Mouse (Mus musculus): ENCODE results near the gene Rnf141. TPM values are rescaled to one million over a fixed set of nuclear protein-coding genes. Genes with fewer than 3 reads are reported as not detected.

Rnf141 gene
- 10 to 100 TPM; 46.8 to 76.2 TPM for total RNA-seq (2021)
- long read RNA-seq, experiment 1, full-length matches to known transcripts = 17 of 24 reads
- long read RNA-seq, experiment 1, partial matches to known transcripts = 0 of 24 reads
- long read RNA-seq, experiment 1, other reads (novel, unspliced or antisense) = 7 of 24 reads
- long read RNA-seq, experiment 2, full-length matches to known transcripts = 3 of 4 reads
- long read RNA-seq, experiment 2, partial matches to known transcripts = 0 of 4 reads
- long read RNA-seq, experiment 2, other reads (novel, unspliced or antisense) = 1 of 4 reads

DNA sequence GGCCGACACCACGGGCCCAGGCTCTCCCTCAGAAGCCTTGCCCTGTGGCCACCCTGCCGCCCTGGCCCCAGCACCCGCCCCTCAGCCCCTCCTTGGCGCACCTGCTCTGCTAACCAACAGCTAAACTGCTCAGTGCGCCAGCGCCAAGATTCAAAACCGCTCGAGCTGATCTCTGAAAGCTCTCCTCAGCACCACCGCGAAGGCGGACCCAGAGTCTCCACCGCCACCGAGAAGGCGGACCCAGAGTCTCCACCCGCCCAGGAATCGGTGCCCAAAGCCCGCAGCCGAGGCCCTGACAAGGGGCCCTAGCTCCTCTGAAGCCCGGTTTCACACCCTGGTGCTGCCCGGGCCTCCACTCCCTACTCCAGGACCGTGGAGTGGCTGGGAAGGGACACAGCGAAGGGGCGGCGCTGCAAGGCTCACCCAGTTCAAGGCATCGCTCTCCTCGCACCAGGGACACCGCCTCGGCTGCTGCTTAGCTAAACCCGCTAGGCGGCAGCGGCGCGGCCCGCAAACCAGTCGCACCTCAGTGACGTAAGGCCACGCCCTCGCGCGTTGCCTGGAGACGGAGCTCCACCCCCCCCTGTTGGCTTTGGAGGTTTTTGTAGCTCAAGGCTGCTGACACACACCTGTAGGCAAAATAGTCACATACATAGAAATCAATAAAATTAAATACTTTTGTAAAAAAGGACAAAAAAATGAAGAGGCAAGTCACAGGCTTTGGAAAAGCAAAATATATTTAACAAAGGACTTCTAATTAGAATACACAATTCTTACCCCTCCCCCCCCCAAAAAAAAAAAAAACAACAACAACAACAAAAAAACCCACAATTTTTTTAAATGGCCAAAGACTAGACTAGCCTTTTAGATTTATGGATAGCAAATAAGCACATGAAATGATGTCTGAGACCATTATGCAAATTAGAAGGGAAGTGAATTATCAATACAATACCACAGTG lies at the start of gene Rnf141:
TSS of gene Rnf141 (minus strand) at position 542 of the 959 bp plus-strand sequence.
- peak; percentile 94 to 95 for DNase-seq

DNA sequence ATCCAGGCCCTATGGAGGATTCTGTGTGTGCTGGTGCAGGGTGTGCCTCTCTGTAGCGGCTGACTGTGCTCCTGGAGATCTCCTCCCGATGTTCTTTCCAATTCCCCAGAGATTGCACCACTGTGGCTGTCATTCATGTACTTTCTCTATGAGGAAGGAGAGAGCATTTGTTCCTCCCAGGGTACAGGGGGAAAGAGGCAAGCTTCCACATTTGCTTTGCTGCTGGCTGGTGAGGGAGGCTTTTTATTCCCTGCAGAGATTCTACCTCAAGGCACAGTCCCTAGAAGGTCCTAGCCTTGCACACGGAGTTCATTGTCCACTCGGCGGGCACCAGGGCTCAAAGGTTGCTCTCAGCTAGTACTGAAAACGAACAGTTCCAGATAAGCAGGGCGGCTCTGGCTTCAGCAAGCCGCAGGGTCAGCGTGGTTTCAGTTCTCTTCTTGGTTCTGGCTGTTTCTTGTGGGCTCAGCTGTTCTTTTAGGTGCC lies 47.3 kb upstream of the Rnf141 start:
- peak in 1 of 2 experiments; percentile 42 for DNase-seq

GRCm38 (mm10) chr7:110881746-110882333 lies 37.6 kb upstream of the Rnf141 start:
- DNase-seq = peak; percentile 24 to 26

- no peak for DNase-seq
Observed at GRCm38 (mm10) chr7:110878028-110878427, 33.8 kb upstream of the Rnf141 start.

DNA sequence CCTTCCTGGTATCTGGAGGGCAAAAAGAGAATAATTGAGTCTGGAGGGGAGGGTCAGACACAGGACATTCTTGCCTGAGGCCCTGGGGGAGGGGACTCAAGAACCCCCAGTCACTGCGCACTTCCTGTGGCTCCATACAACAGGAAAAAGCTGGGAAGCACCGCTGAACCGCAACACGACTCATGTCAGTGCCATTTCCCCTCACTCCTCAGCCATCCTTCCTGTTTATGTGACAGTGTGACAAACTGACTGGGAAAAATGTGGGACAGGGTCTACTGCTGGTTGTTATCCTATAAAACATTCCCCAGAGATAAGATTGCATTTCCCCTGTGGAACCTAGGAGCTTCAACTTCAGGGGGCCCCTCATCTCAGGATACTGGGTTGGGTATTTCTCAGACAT lies 32.7 kb upstream of the Rnf141 start:
- peak; percentile 14 to 39 for DNase-seq

- no peak for DNase-seq
Observed at GRCm38 (mm10) chr7:110868807-110869206, 24.6 kb upstream of the Rnf141 start.

DNA sequence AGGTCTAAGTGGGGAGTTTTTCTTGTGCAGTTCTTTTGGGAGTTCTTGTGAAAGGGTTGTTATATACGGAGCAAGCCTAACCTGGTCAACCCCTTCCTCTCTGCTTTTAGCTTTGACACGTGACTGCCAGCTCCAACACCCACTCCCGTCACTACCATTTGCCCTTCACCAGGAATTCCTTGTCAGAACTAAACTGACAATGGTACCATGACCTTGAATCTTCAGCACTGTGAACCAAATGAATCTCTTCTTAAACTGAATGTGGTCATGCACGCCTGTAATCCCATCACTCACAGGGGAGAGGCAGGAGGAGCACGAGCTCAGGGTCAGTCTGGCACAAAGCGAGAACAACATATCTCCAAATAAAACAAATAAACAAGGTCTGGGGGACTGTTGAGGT lies 22.9 kb upstream of the Rnf141 start:
- DNase-seq = no peak

GRCm38 (mm10) chr7:110866021-110866420 lies 21.8 kb upstream of the Rnf141 start:
- DNase-seq = peak; percentile 35 to 39

GRCm38 (mm10) chr7:110865570-110865969 lies 21.3 kb upstream of the Rnf141 start:
- no peak for DNase-seq

DNA sequence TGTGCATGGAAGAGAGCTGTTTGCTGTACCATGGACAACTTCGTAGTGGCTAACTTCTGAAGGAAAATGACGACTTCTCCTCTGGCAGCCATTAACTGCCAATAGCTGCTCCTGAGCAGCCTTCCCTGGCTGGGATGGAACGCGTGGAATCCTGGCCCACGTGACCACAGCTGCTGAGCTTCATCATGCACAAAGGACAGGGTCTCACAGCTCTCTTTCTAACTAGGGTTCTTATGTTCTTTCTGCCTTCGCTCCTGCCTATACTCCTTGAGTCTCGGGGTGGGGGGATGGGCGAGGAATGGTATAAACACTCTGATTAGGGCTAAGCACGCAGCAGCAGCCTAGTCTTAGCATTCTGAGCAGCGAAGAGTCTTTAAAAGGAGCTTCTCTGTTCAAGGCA lies 20.8 kb upstream of the Rnf141 start:
- no peak for DNase-seq

GRCm38 (mm10) chr7:110862751-110863289 lies 18.6 kb upstream of the Rnf141 start, which contains the start of gene Lyve1:
Gene Lyve1, minus strand, starts transcription at chr7:110863239.
- peak in 1 of 2 experiments; percentile 8 for DNase-seq

DNA sequence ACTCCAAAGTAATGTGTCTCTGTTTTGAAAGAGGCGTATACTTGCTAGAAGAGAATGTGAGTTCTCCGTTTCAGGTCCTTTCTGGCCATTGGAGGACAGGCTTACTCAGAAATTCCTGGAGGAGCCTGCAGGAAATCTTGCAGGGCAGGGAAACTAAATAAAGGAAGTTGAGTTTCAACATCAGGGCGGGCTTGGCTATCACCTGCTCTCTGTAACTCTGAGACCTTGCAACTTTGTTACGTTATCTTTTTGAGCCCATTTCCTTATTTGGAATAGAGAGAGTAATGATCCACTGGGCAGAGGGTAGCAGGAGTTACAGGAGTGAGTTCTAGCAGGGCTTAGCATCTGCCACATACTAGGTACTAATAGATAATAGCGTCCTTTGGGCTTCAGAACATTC lies 15.9 kb upstream of the Rnf141 start:
- no peak for DNase-seq

DNA sequence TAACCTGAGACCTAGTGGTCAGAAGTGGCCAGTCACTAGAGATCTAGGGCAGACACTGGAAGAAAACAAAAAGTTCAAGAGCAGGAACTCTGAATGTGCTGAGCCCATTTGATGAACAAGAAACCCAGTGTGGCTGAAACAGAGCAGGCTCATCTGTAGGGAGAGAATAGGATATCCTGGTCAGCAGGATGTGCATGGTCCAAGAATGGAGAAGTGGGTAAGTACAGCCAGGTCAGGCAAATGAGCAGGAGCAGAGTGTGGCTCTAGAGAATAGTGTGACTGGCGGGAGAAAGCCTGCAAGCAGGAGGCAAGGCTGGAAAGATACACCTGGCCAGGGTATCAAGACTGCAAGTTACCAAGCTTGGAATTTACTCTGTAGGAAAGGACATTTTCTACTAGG lies 11.3 kb upstream of the Rnf141 start:
- DNase-seq = no peak

DNA sequence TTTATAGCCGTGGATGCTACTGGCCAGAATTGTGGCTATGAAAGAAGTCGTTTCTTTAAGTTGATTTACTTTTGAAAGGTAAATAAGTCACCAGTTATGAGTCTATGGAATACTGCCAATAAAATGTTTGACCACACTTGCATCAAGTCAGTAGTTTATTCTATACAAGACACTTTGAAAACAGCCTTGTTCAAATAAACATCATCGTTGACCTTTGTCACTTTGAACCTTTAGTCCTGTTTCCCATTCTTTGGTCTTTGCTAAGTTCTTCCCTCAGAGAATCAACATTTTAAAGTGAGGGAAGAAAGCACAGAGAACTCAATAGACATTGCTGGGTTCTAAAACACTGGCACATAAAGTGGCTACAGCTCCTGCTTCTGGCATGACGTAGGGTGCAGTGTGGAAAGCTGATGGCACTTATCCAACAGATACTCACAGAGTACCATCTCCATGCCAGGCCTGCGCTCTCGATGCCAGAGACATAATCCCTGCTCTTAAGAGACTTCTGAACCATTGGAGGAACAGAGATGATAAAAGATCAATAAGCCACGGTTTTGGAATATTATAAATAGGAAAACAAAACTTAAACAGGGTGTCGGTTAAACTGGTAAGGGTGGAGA lies 10.8 kb upstream of the Rnf141 start:
- DNase-seq = peak; percentile 37 to 43

- DNase-seq = no peak
Observed at GRCm38 (mm10) chr7:110854519-110854918, 10.3 kb upstream of the Rnf141 start.

DNA sequence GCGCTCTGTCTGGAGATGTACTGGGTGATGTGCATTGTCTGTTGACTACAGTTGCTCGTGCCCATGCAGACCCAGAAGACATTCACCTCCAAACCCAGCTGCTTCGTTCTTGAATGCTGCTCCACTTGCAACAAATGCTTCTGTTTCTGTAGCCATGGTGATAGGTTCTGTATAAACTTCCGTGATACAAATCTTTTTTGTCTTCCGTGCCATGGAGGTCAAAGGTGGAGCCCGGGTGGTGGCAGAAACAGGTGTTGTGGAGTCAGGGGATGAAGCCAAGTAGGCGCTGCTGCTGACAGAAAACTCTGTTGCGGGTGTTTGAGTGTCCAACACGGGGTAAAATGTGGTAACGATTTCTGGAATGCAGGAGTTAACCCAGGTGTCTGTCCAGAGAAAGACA lies 9.4 kb upstream of the Rnf141 start:
- DNase-seq = peak in 1 of 2 experiments; percentile 31

GRCm38 (mm10) chr7:110851541-110852203 lies 7.4 kb upstream of the Rnf141 start:
- no peak for DNase-seq

GRCm38 (mm10) chr7:110848371-110848770 lies 4.1 kb upstream of the Rnf141 start:
- peak; percentile 33 to 45 for DNase-seq

- no peak for DNase-seq
Observed at GRCm38 (mm10) chr7:110847321-110847720, 3.1 kb upstream of the Rnf141 start.

- no peak for DNase-seq
Observed at GRCm38 (mm10) chr7:110840332-110840731, 3.9 kb downstream of the Rnf141 start.

DNA sequence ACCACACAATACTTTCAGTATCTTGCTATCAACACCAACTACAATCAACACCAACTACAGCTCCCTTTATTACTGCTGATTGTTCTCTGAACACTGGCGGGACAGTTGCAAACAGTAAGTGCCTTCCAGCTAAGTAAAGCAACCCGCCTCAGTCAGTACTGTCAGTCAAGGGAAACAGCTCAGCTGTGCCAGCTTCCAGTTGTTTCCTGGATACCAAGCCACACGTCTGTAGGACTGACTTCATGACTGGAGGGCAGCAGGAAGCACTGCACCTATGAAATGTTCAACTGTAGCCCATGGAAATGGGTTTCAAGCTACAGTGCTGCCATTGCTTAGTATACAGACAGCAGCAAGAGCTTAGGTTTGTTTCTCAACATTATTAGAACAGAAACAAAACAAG lies 9.7 kb downstream of the Rnf141 start:
- DNase-seq = no peak
